Mouse (Mus musculus) forebrain, embryonic 14.5 days (tissue): ENCODE results near the gene Gpc6. TPM values are rescaled to one million over a fixed set of nuclear protein-coding genes. Genes with fewer than 3 reads are reported as not detected.

Experiments
- ATAC-seq: fragments of 200-750 bp; cut with Nextera tagmentation; 2 replicates; pipeline ENCODE4 v1.8.0; 2017; ENCODE audit warnings: mild to moderate bottlenecking, moderate library complexity
- DNase-seq: peaks from one replicate; pipeline ENCODE4 v3.0.0-alpha.2; 2015; ENCODE audit warnings: low spot score
- H3K27ac ChIP-seq: fragments of 300-500 bp; sonication (generic); 2 replicates; pipeline ENCODE4 v1.5.1; 2014; ENCODE audit warnings: low read depth, mild to moderate bottlenecking, control low read depth, low read length, moderate library complexity
- H3K27me3 ChIP-seq: fragments of 300-500 bp; sonication (generic); replicated peaks from 2 replicates; pipeline ENCODE4 v1.6.1; 2014; ENCODE audit warnings: low read length, control low read depth, mixed read lengths; ENCODE audit not compliant: control insufficient read depth, insufficient read depth
- H3K36me3 ChIP-seq: fragments of 300-500 bp; sonication (generic); 2 replicates; pipeline ENCODE4 v1.6.1; 2014; ENCODE audit warnings: low read length, control low read depth; ENCODE audit not compliant: control insufficient read depth, insufficient read depth
- H3K4me1 ChIP-seq: fragments of 300-500 bp; sonication (generic); 2 replicates; pipeline ENCODE4 v1.6.1; 2014; ENCODE audit warnings: antibody characterized with exemption, low read length, control low read depth; ENCODE audit not compliant: control insufficient read depth, insufficient read depth
- H3K4me2 ChIP-seq: fragments of 300-500 bp; sonication (generic); 2 replicates; pipeline ENCODE4 v1.6.1; 2014; ENCODE audit warnings: mild to moderate bottlenecking, control low read depth, low read length
- H3K4me3 ChIP-seq: fragments of 300-500 bp; sonication (generic); 2 replicates; pipeline ENCODE4 v1.5.1; 2014; ENCODE audit warnings: low read depth, low read length, control low read depth
- H3K9ac ChIP-seq: fragments of 300-500 bp; sonication (generic); 2 replicates; pipeline ENCODE4 v1.6.1; 2014; ENCODE audit warnings: mild to moderate bottlenecking, low read length, control low read depth, moderate library complexity
- H3K9me3 ChIP-seq: fragments of 300-500 bp; sonication (generic); replicated peaks from 2 replicates; pipeline ENCODE4 v1.6.1; 2016; ENCODE audit warnings: low read length, control low read depth, mixed read lengths; ENCODE audit not compliant: control insufficient read depth
- WGBS: fragments of 180-500 bp; shearing (Covaris S2); extraction: QIAGEN DNeasy Blood & Tissue Kit; methylation state at CpG from one replicate; pipeline ENCODE4 v1.1.7; 2014; 5-methylcytosine and 5-hydroxymethylcytosine counted together
- polyA plus RNA-seq: library from polyadenylated mRNA; unstranded; fragments of >200 nt; fragmentation: Nextera tagmentation; extraction: Ambion mirVana; gene quantifications from 2 replicates; pipeline ENCODE4 v1.2.1, GENCODE M21; 2014

The Gpc6 gene
- polyA plus RNA-seq, 1 experiment from 2014 or later = 9.0 TPM

GRCm38 (mm10) chr14:117910323-117910722 lies 985.2 kb downstream of the Gpc6 start:
- H3K9me3 ChIP-seq = no peaks in the 10 kb centered on the region
- H3K9ac ChIP-seq = no peak overlapping the region
- H3K36me3 ChIP-seq = no peaks in the 10 kb centered on the region
- no peak overlapping the region for H3K27ac ChIP-seq
- H3K4me2 ChIP-seq = no peak overlapping the region
- no peak for ATAC-seq
- H3K4me3 ChIP-seq = no peak overlapping the region
- 10% methylated on average over 7 of the region's 7 CpGs for WGBS
- no peak for DNase-seq
- no peaks in the 10 kb centered on the region for H3K27me3 ChIP-seq
- peaks cover 11% of the 10 kb centered on the region for H3K4me1 ChIP-seq

GRCm38 (mm10) chr14:117912624-117913270 lies 987.6 kb downstream of the Gpc6 start:
- H3K9me3 ChIP-seq = no peaks in the 10 kb centered on the region
- no peaks in the 10 kb centered on the region for H3K36me3 ChIP-seq
- no peak overlapping the region for H3K9ac ChIP-seq
- DNase-seq = no peak
- no peaks in the 10 kb centered on the region for H3K27me3 ChIP-seq
- H3K4me2 ChIP-seq = no peak overlapping the region
- H3K4me1 ChIP-seq = no peaks in the 10 kb centered on the region
- ATAC-seq = no peak
- H3K4me3 ChIP-seq = no peak overlapping the region
- WGBS = 90% methylated on average over 10 of the region's 10 CpGs
- H3K27ac ChIP-seq = no peak overlapping the region

DNA sequence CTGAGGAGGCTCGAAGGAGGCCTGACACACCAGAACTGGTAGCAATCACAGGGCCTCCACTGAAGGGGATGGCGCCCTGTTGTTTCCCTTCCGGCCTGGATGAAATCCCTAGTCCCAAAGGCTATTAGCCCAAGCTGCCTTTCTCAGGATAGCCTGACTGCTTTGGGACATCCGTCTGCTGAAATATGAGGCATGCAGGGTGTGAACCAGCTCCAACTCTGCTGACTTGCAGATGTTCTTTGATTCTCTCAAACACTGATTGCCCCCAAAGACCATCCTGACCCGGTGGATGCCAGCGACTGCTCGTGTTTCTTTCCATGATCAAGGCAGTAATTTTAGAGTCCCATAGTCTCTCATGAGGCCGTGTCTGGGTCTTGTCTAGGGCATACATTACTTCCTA lies 991.5 kb downstream of the Gpc6 start:
- Histone ChIP-seq H3K27ac (no peak overlapping the region), H3K4me2 (no peak overlapping the region), H3K4me3 (no peak overlapping the region), H3K27me3 (no peaks in the 10 kb centered on the region), H3K4me1 (no peaks in the 10 kb centered on the region), H3K9me3 (no peaks in the 10 kb centered on the region), H3K9ac (no peak overlapping the region), H3K36me3 (no peaks in the 10 kb centered on the region)
- ATAC-seq = no peak
- no peak for DNase-seq
- WGBS = 85% methylated on average over 8 of the region's 8 CpGs

- no peak overlapping the region for H3K4me2 ChIP-seq
- ATAC-seq (no peak), DNase-seq (no peak)
- H3K27ac ChIP-seq = no peak overlapping the region
- WGBS = 86% methylated on average over 10 of the region's 10 CpGs
- no peak overlapping the region for H3K9ac ChIP-seq
- no peaks in the 10 kb centered on the region for H3K4me1 ChIP-seq
- H3K9me3 ChIP-seq = no peaks in the 10 kb centered on the region
- no peaks in the 10 kb centered on the region for H3K27me3 ChIP-seq
- no peaks in the 10 kb centered on the region for H3K36me3 ChIP-seq
- H3K4me3 ChIP-seq = no peak overlapping the region
These were observed 993.6 kb downstream of the Gpc6 start for GRCm38 (mm10) chr14:117918724-117919123.

DNA sequence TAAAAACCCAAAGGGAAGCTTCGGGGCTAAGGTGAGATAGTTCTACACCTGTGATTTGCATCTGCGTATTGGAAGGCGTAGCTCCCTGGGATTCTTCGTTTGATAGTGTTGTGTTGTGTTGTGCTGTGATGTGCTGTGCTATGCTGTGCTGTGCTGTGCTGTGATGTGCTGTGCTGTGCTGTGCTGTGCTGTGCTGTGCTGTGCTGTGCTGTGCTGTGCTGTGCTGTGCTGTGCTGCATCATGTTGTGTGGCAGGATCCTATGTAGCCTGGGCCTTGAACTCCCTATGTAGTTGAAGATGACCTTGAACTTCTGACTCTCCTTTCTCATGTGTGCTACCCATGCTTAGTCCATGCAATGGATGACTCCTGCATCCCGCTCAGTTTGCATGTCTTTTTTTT lies 994.5 kb downstream of the Gpc6 start:
- Histone ChIP-seq H3K9ac (no peak overlapping the region), H3K4me1 (no peaks in the 10 kb centered on the region), H3K4me3 (no peak overlapping the region), H3K9me3 (no peaks in the 10 kb centered on the region), H3K27me3 (no peaks in the 10 kb centered on the region), H3K4me2 (no peak overlapping the region), H3K36me3 (no peaks in the 10 kb centered on the region), H3K27ac (no peak overlapping the region)
- 94% methylated on average over 5 of the region's 5 CpGs for WGBS
- no peak for ATAC-seq
- DNase-seq = no peak

DNA sequence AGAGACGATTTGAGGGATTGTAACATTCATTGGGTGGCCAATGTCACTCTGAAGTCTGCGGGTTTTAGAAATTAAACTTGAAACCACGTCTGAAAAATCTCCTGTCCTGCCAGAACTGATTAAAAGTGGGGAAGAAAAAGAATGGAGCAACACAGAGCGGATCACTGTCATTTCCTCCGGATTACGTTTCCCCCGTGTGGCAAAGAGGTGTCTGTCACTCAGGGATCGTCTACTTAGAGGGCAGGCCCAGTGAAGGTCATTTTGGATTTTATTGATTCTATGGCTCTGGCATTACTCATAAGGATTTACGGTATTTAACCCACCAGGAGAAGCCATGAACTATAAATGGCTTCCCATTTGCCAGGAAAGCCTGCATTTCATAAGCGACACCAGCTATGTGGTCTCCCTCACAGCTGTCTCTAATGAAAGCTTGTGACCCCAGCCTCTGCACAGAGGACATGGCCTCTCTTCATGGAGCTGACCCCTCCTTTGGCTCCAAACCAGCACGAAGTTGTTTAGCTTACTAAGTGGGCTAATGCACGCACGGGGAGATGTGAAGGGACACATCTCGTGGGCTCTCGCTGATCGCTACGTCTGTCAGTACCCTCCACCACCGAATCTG lies 996.4 kb downstream of the Gpc6 start:
- Histone ChIP-seq H3K9me3 (no peaks in the 10 kb centered on the region), H3K27ac (no peak overlapping the region), H3K27me3 (no peaks in the 10 kb centered on the region), H3K36me3 (no peaks in the 10 kb centered on the region), H3K4me3 (no peak overlapping the region), H3K4me1 (no peaks in the 10 kb centered on the region), H3K9ac (no peak overlapping the region), H3K4me2 (no peak overlapping the region)
- ATAC-seq = no peak
- WGBS = 83% methylated on average over 18 of the region's 18 CpGs
- no peak for DNase-seq

GRCm38 (mm10) chr14:117923667-117924066 lies 998.6 kb downstream of the Gpc6 start:
- Histone ChIP-seq H3K27ac (no peak overlapping the region), H3K9me3 (no peaks in the 10 kb centered on the region), H3K4me2 (no peak overlapping the region), H3K9ac (no peak overlapping the region), H3K27me3 (no peaks in the 10 kb centered on the region), H3K4me1 (no peaks in the 10 kb centered on the region), H3K36me3 (no peaks in the 10 kb centered on the region), H3K4me3 (no peak overlapping the region)
- WGBS = 88% methylated on average over 8 of the region's 8 CpGs
- no peak for ATAC-seq
- no peak for DNase-seq

GRCm38 (mm10) chr14:117930105-117930847 lies 1005.2 kb downstream of the Gpc6 start:
- no peaks in the 10 kb centered on the region for H3K36me3 ChIP-seq
- DNase-seq (peak; percentile 31), ATAC-seq (peak; percentile 28; the same call in 1 of the 2 replicates)
- no peak overlapping the region for H3K27ac ChIP-seq
- no peak overlapping the region for H3K9ac ChIP-seq
- H3K27me3 ChIP-seq = no peaks in the 10 kb centered on the region
- 10% methylated on average over 13 of the region's 13 CpGs for WGBS
- H3K4me1 ChIP-seq = peaks cover 4% of the 10 kb centered on the region; the same call in 1 of the 2 replicates
- no peak overlapping the region for H3K4me3 ChIP-seq
- no peak overlapping the region for H3K4me2 ChIP-seq
- H3K9me3 ChIP-seq = no peaks in the 10 kb centered on the region
